Mouse (Mus musculus) kidney, adult 2 months (tissue): Measurements from ENCODE around the gene Smim4. TPM values are rescaled to one million over a fixed set of nuclear protein-coding genes. Genes with fewer than 3 reads are reported as not detected.
A peak's percentile ranks its signal among the peaks of the same experiment; 100 is the strongest.

ENCODE experiments used
- DNase-seq: peaks from one replicate; pipeline ENCODE4 v3.0.0; 2021
- H3K27ac ChIP-seq: fragments of 200-500 bp; 2 replicates; pipeline ENCODE4 v1.5.1; 2012; ENCODE audit warnings: low read depth, low read length, control low read depth, inconsistent platforms; ENCODE audit not compliant: insufficient read depth
- H3K27me3 ChIP-seq: fragments of 200-500 bp; replicated peaks from 2 replicates; pipeline ENCODE4 v1.6.1; 2012; ENCODE audit warnings: mild to moderate bottlenecking, moderate library complexity, low read length, inconsistent platforms; ENCODE audit not compliant: control insufficient read depth, insufficient read depth
- H3K36me3 ChIP-seq: fragments of 200-500 bp; 2 replicates; pipeline ENCODE4 v1.6.1; 2012; ENCODE audit warnings: mild to moderate bottlenecking, moderate library complexity, low read length, inconsistent platforms; ENCODE audit not compliant: control insufficient read depth, insufficient read depth
- H3K4me1 ChIP-seq: fragments of 200-500 bp; 2 replicates; pipeline ENCODE4 v1.6.1; 2011; ENCODE audit warnings: low read length; ENCODE audit not compliant: control insufficient read depth, insufficient read depth
- H3K4me3 ChIP-seq: fragments of 200-500 bp; 2 replicates; pipeline ENCODE4 v1.5.1; 2011; ENCODE audit warnings: mild to moderate bottlenecking, low read depth, low read length, control low read depth; ENCODE audit not compliant: insufficient read depth
- CTCF ChIP-seq: fragments of 200-500 bp; conservative IDR thresholded peaks from 2 replicates; pipeline ENCODE4 v1.5.1; 2011; ENCODE audit warnings: low read depth, mild to moderate bottlenecking, control low read depth, low read length, moderate library complexity, mixed read lengths; ENCODE audit not compliant: insufficient read depth, insufficient read length
- POLR2A ChIP-seq: fragments of 200-500 bp; IDR thresholded peaks from one replicate; pipeline ENCODE4 v1.6.1; 2011; ENCODE audit warnings: low read depth, low read length, control low read depth
- WGBS: fragments of 180-500 bp; shearing (Covaris S2); methylation state at CpG from one replicate; pipeline ENCODE4 v1.1.7; 2018; 5-methylcytosine and 5-hydroxymethylcytosine counted together
- polyA plus RNA-seq: library from polyadenylated mRNA; depleted of rRNA; stranded (reverse); fragments of >200 nt; gene quantifications from 2 replicates; pipeline ENCODE4 v1.2.3, GENCODE M21; 2012

Smim4 gene
- polyA plus RNA-seq, 1 experiment: 158 TPM

DNA sequence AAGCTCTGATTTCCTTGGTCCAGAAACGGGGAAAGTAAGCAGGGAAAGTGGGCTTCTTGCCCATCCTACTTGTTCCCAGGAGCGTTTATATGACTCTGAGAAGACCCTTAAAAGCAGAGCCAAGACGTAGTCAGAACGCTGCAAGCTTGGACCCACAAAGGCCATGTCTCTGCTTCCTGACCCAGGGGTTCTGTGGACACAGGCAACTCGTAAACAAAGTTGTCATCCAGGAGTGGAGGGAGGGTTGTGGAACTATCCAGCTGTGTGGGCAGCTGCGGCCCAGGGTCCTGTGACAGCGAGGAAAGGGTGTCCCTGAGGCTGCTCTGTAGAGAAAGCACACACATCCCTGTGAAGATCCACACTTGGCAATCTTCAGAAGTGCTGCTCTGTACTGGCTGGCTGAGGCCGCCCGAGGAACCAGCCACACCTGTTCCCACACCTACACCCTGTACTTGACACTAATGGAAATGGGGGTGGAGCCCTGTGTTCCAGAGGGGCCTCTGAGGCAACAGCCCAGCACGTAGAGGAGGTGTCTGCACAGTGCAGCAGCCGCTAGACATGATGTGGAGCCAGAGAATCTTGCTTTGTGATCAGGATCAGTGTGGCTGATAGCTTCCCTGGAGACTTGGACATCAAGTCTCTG, 4.4 kb upstream of the Smim4 start:
- TF ChIP-seq CTCF: no peak
- TF ChIP-seq POLR2A: no peak
- Histone ChIP-seq H3K4me3 (no peak overlapping the region), H3K27ac (no peak overlapping the region), H3K4me1 (no peaks in the 10 kb centered on the region), H3K36me3 (no peaks in the 10 kb centered on the region), H3K27me3 (no peaks in the 10 kb centered on the region)
- WGBS: 69% methylated on average over 11 of the region's 11 CpGs
- DNase-seq: no peak

DNA sequence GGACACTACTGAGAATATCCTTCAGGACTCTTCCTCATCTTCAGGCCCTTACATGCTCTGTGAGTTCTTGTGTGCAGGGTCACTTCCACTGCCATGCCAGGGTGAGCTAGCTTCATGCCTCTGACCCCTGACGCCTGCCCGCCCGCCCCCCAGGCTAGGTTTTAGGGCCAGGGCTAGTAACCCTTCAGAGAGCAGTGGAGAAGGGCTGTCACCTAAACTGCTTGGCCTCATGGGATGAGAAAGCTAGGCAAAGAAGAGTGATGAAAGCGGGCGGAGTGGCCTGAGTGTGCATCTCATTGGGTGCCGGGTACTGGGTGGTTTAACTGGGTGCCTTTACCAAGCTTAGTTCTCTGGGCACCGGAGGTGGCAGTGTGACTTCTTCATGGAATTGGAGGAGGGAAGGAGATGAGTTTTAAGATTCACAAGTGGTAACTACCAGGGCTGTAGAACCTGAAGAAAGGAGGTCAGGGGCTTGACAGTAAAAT, 3.8 kb upstream of the Smim4 start:
- Histone ChIP-seq H3K4me1 (no peaks in the 10 kb centered on the region), H3K4me3 (no peak overlapping the region), H3K27me3 (no peaks in the 10 kb centered on the region), H3K27ac (no peak overlapping the region), H3K36me3 (no peaks in the 10 kb centered on the region)
- no peak for DNase-seq
- no peak for TF ChIP-seq CTCF
- no peak for TF ChIP-seq POLR2A
- 89% methylated on average over 7 of the region's 7 CpGs for WGBS

DNA sequence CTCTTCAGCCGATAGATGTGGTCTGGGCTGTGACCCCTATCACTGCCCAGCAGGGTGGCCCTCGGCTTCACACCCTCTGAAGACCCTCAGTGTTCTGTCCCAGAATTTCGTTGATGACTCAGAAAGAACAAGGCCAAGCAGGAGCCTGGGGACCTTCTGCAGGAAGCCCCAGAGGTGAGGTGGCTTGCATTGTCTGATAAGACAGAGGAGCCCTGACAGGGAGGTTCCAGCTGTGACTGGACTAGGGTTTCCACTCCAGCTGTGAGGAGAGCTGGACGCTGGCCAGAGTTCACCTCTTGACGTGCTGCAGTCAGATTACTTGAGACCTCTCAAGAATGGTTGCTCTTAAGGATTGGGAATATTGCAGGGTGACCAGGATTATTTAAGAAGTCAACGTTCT, 3.3 kb upstream of the Smim4 start:
- Histone ChIP-seq H3K27ac (no peak overlapping the region), H3K4me3 (peak overlapping the region; percentile 78; the same call in 1 of the 2 replicates), H3K36me3 (no peaks in the 10 kb centered on the region), H3K27me3 (no peaks in the 10 kb centered on the region), H3K4me1 (peaks cover 2% of the 10 kb centered on the region; the same call in 1 of the 2 replicates)
- WGBS: 32% methylated on average over 6 of the region's 6 CpGs
- peak; percentile 44 for DNase-seq
- TF ChIP-seq CTCF: no peak
- no peak for TF ChIP-seq POLR2A

DNA sequence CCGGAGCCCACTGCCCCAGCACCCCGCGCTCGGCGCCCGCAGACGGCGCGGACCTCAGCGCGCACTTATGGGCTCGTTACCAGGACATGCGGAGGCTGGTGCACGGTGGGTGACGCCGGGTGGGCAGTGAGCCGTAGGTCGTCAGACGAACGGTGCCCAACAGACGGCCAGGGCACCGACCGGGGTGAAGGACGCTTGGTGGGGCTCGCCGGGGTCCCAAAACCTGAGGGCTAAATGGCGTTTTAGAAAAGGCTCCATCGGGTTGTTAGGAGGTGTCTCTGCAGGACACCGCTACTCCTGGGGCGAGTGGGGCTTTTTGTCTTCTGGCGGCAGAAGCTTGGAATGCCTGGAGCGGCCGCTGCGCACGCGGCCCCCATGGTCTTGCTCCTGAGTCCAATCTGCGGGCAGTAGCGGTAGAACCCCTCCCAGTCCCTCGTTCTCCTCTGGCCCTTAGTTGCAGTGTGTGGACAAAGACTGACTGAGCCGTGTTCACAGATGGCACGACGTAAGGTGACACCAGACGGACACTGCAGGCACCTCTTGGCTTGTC, 2.6 kb upstream of the Smim4 start:
- Histone ChIP-seq H3K27me3 (no peaks in the 10 kb centered on the region), H3K27ac (no peak overlapping the region), H3K4me1 (peaks cover 8% of the 10 kb centered on the region; the same call in 1 of the 2 replicates), H3K36me3 (no peaks in the 10 kb centered on the region), H3K4me3 (peak overlapping the region; percentile 78)
- WGBS: 4% methylated on average over 43 of the region's 43 CpGs
- TF ChIP-seq POLR2A (no peak), CTCF (no peak)
- DNase-seq: no peak

DNA sequence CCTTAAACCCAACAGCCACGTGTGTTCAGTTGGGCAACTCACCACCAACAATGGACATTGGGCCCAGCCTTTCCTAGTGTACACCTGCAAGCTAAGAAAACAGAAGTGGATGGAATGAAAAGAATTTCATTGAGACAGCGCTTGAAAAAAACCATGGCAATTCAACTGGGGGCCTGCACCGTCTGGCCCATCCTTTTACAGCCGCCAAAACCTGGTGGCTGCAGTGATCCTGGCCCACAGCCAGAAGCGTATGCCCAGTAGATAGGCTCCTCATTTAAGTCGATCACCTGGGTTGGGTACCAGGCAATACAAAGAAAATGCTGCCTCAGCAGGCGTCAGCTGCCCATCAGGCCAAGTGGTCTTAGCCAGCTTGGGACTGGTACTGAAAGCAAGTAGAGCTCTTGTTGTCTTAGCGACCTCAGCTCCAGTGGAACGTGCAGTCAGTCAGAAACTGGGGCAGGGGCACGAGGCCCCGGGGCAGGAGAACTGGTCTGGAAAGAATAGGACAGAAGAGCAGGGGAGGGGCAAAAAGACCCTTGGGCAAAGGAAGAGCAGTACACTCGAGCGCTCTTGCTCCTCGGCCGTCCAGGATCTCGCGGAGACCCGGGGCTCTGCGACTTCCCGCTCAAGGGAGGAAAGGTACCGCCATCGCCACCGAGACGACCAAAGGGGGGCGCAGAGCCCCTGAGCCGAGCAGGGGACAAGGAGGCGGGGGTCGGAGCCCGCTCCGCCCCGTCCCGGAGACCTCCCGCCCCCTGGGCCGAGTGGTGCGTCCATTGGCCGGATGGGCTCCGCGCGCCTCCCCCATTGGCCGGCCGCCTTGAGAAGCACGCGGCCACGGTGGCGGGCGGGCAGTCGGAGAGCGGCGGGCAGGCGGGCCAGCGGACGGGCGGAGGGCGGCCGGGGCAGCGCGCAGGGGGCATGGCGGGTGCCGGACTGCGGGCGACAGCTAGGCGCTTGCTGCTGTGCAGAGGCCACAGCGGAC, 1.8 kb upstream of the Smim4 start, which contains the start of gene Nt5dc2:
Gene Nt5dc2 (plus strand): TSS at position 818 of the 985 bp plus-strand sequence.
- Histone ChIP-seq H3K27ac (no peak within 1 kb of the TSS), H3K36me3 (no peaks in the 10 kb centered on the region), H3K27me3 (no peaks in the 10 kb centered on the region), H3K4me3 (peak within 1 kb of the TSS; percentile 78), H3K4me1 (peaks cover 13% of the 10 kb centered on the region)
- DNase-seq: peak; percentile 93
- no peak for TF ChIP-seq POLR2A
- TF ChIP-seq CTCF: no peak
- WGBS: 4% methylated on average over 63 of the region's 63 CpGs

DNA sequence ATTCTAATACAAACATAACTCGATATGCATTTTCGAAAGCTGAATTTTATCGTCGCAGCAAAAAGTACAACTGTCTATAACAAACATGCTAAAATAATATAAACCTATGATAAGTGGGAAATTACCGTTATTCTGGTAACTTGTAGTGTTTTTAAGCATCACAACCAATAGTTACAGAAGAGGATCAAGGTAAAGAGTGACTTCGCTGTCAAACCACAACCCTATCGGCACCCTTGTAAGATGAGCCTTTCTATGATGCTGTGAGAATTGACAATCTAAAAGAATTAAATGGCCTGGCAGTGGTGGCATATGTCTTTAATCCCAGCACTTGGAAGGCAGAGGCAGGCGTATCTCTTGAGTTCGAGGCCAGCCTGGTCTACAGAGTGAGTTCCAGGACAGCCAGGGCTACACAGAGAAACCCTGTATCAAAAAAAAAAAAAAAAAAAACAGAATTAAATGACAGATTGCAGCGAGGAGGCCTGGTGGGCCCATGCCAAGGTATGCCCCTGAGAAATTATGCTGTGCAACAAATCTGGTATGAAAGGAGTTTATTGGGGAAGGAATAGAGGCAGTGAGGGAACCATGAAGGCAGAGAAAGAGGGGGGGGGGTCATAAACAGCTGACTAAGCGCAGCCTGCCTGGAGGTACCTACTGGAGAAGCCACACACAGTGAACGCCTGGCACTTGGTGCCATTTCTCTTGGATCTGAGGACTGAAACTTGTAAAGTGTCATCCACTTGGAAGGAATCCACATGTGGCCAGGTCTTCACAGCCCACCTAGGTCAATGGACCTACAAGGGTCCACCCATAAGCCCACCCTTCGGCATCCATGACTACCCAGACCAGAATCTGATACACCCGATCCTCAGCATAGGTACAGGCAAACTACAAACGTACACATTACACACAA, 825 bp upstream of the Smim4 start:
- WGBS: 61% methylated on average over 15 of the region's 15 CpGs
- H3K27me3 ChIP-seq: no peaks in the 10 kb centered on the region
- TF ChIP-seq POLR2A: no peak
- no peak for TF ChIP-seq CTCF
- H3K4me1 ChIP-seq: peaks cover 18% of the 10 kb centered on the region
- peak overlapping the region; percentile 43 for H3K4me3 ChIP-seq
- DNase-seq: no peak
- H3K27ac ChIP-seq: peak overlapping the region; percentile 41; the same call in 1 of the 2 replicates
- H3K36me3 ChIP-seq: no peaks in the 10 kb centered on the region
